Mouse (Mus musculus) testis, postnatal 14 days (tissue): ENCODE measurements at regions not wholly inside any gene's neighbourhood (a gene's known extent, or its start where the extent isn't known, plus 50 kb on each side); places are given as distances from the start of the nearest gene placed in this dataset.

Source experiments
- DNase-seq: peaks from one replicate; pipeline ENCODE4 v3.0.0; 2021; ENCODE audit warnings: low spot score

- no peak for DNase-seq
Observed at GRCm38 (mm10) chr17:51397973-51398372, 218.8 kb upstream of the Tbc1d5 start.

GRCm38 (mm10) chr17:51393771-51394221 is 214.6 kb upstream of the Tbc1d5 start:
- DNase-seq, result no peak

GRCm38 (mm10) chr17:51391871-51392270 is 212.7 kb upstream of the Tbc1d5 start:
- no peak for DNase-seq

GRCm38 (mm10) chr17:51382552-51382951 is 203.4 kb upstream of the Tbc1d5 start:
- DNase-seq, result no peak

GRCm38 (mm10) chr17:51371937-51372479 is 192.9 kb upstream of the Tbc1d5 start:
- DNase-seq, result no peak

GRCm38 (mm10) chr17:51370990-51371389 is 191.8 kb upstream of the Tbc1d5 start:
- no peak for DNase-seq

- DNase-seq, result no peak
Observed at GRCm38 (mm10) chr17:51370085-51370484, 190.9 kb upstream of the Tbc1d5 start.

- no peak for DNase-seq
Observed at GRCm38 (mm10) chr17:51362801-51363200, 183.6 kb upstream of the Tbc1d5 start.

GRCm38 (mm10) chr17:51362271-51362670 is 183.1 kb upstream of the Tbc1d5 start:
- DNase-seq, result no peak

GRCm38 (mm10) chr17:51358362-51358739 is 179.2 kb upstream of the Tbc1d5 start:
- no peak for DNase-seq

GRCm38 (mm10) chr17:51357690-51358361 is 178.7 kb upstream of the Tbc1d5 start:
- DNase-seq, result no peak

- no peak for DNase-seq
Observed at GRCm38 (mm10) chr17:51356447-51356846, 177.3 kb upstream of the Tbc1d5 start.

GRCm38 (mm10) chr17:51321868-51322267 is 142.7 kb upstream of the Tbc1d5 start:
- DNase-seq, result no peak

GRCm38 (mm10) chr17:51321025-51321424 is 141.9 kb upstream of the Tbc1d5 start:
- DNase-seq, result no peak

- DNase-seq, result peak; percentile 12
Observed at GRCm38 (mm10) chr17:51304964-51305363, 125.8 kb upstream of the Tbc1d5 start.

- no peak for DNase-seq
Observed at GRCm38 (mm10) chr17:51290741-51291140, 111.6 kb upstream of the Tbc1d5 start.

GRCm38 (mm10) chr17:51288751-51289150 is 109.6 kb upstream of the Tbc1d5 start:
- DNase-seq, result peak; percentile 49

- no peak for DNase-seq
Observed at GRCm38 (mm10) chr17:51287878-51288277, 108.7 kb upstream of the Tbc1d5 start.

- no peak for DNase-seq
Observed at GRCm38 (mm10) chr17:51285362-51285761, 106.2 kb upstream of the Tbc1d5 start.

- no peak for DNase-seq
Observed at GRCm38 (mm10) chr17:51278771-51279170, 99.6 kb upstream of the Tbc1d5 start.

- DNase-seq, result no peak
Observed at GRCm38 (mm10) chr17:51278094-51278493, 98.9 kb upstream of the Tbc1d5 start.

GRCm38 (mm10) chr17:51277161-51277560 is 98.0 kb upstream of the Tbc1d5 start:
- DNase-seq, result no peak

GRCm38 (mm10) chr17:51272025-51272424 is 92.9 kb upstream of the Tbc1d5 start:
- no peak for DNase-seq

- no peak for DNase-seq
Observed at GRCm38 (mm10) chr17:51262946-51263345, 83.8 kb upstream of the Tbc1d5 start.
